Mouse (Mus musculus): ENCODE data around the gene Fryl.

The Fryl gene

GRCm38 (mm10) chr5:73265460-73265859 lies 9.0 kb upstream of the Fryl start:
- in situ Hi-C loops (cut with MboI; ENCODE audit: low pct_unique_long_range_greater_than_20kb in 1 of 2, low sequenced_read_pairs in 2 of 2, unreplicated experiment in 1 of 2): no loop called here

GRCm38 (mm10) chr5:73264122-73264521 lies 7.7 kb upstream of the Fryl start:
- in situ Hi-C loops (cut with MboI; ENCODE audit: low pct_unique_long_range_greater_than_20kb in 1 of 2, low sequenced_read_pairs in 2 of 2, unreplicated experiment in 1 of 2): no loop called here

- in situ Hi-C loops (cut with MboI; ENCODE audit: low pct_unique_long_range_greater_than_20kb in 1 of 2, low sequenced_read_pairs in 2 of 2, unreplicated experiment in 1 of 2): no loop called here
Observed at GRCm38 (mm10) chr5:73257723-73258122, 1.3 kb upstream of the Fryl start.

- in situ Hi-C loops (cut with MboI; ENCODE audit: low pct_unique_long_range_greater_than_20kb in 1 of 2, low sequenced_read_pairs in 2 of 2, unreplicated experiment in 1 of 2): no loop called here
Observed at GRCm38 (mm10) chr5:73257096-73257495, 677 bp upstream of the Fryl start.

- in situ Hi-C loops (cut with MboI; ENCODE audit: low pct_unique_long_range_greater_than_20kb in 1 of 2, low sequenced_read_pairs in 2 of 2, unreplicated experiment in 1 of 2): no loop called here
Observed at GRCm38 (mm10) chr5:73255321-73256251, 833 bp downstream of the Fryl start.

GRCm38 (mm10) chr5:73254660-73255059 lies 1.8 kb downstream of the Fryl start:
- in situ Hi-C loops (cut with MboI; ENCODE audit: low pct_unique_long_range_greater_than_20kb in 1 of 2, low sequenced_read_pairs in 2 of 2, unreplicated experiment in 1 of 2): no loop called here

GRCm38 (mm10) chr5:73252739-73253138 lies 3.7 kb downstream of the Fryl start:
- in situ Hi-C loops (cut with MboI; ENCODE audit: low pct_unique_long_range_greater_than_20kb in 1 of 2, low sequenced_read_pairs in 2 of 2, unreplicated experiment in 1 of 2): no loop called here

- in situ Hi-C loops (cut with MboI; ENCODE audit: low pct_unique_long_range_greater_than_20kb in 1 of 2, low sequenced_read_pairs in 2 of 2, unreplicated experiment in 1 of 2): no loop called here
Observed at GRCm38 (mm10) chr5:73249341-73249740, 7.1 kb downstream of the Fryl start.

GRCm38 (mm10) chr5:73248211-73248610 lies 8.2 kb downstream of the Fryl start:
- in situ Hi-C loops (cut with MboI; ENCODE audit: low pct_unique_long_range_greater_than_20kb in 1 of 2, low sequenced_read_pairs in 2 of 2, unreplicated experiment in 1 of 2): no loop called here

GRCm38 (mm10) chr5:73246414-73246813 lies 10.0 kb downstream of the Fryl start:
- in situ Hi-C loops (cut with MboI; ENCODE audit: low pct_unique_long_range_greater_than_20kb in 1 of 2, low sequenced_read_pairs in 2 of 2, unreplicated experiment in 1 of 2): no loop called here

- in situ Hi-C loops (cut with MboI; ENCODE audit: low pct_unique_long_range_greater_than_20kb in 1 of 2, low sequenced_read_pairs in 2 of 2, unreplicated experiment in 1 of 2): no loop called here
Observed at GRCm38 (mm10) chr5:73244403-73244802, 12.0 kb downstream of the Fryl start.

GRCm38 (mm10) chr5:73241966-73242365 lies 14.5 kb downstream of the Fryl start:
- in situ Hi-C loops (cut with MboI; ENCODE audit: low pct_unique_long_range_greater_than_20kb in 1 of 2, low sequenced_read_pairs in 2 of 2, unreplicated experiment in 1 of 2): no loop called here

- in situ Hi-C loops (cut with MboI; ENCODE audit: low pct_unique_long_range_greater_than_20kb in 1 of 2, low sequenced_read_pairs in 2 of 2, unreplicated experiment in 1 of 2): no loop called here
Observed at GRCm38 (mm10) chr5:73241332-73241731, 15.1 kb downstream of the Fryl start.

- in situ Hi-C loops (cut with MboI; ENCODE audit: low pct_unique_long_range_greater_than_20kb in 1 of 2, low sequenced_read_pairs in 2 of 2, unreplicated experiment in 1 of 2): no loop called here
Observed at GRCm38 (mm10) chr5:73240391-73240790, 16.0 kb downstream of the Fryl start.

- in situ Hi-C loops (cut with MboI; ENCODE audit: low pct_unique_long_range_greater_than_20kb in 1 of 2, low sequenced_read_pairs in 2 of 2, unreplicated experiment in 1 of 2): no loop called here
Observed at GRCm38 (mm10) chr5:73236894-73237334, 19.5 kb downstream of the Fryl start.

- in situ Hi-C loops (cut with MboI; ENCODE audit: low pct_unique_long_range_greater_than_20kb in 1 of 2, low sequenced_read_pairs in 2 of 2, unreplicated experiment in 1 of 2): no loop called here
Observed at GRCm38 (mm10) chr5:73235201-73235600, 21.2 kb downstream of the Fryl start.

- in situ Hi-C loops (cut with MboI; ENCODE audit: low pct_unique_long_range_greater_than_20kb in 1 of 2, low sequenced_read_pairs in 2 of 2, unreplicated experiment in 1 of 2): no loop called here
Observed at GRCm38 (mm10) chr5:73233018-73233881, 23.2 kb downstream of the Fryl start.

GRCm38 (mm10) chr5:73232267-73232666 lies 24.2 kb downstream of the Fryl start:
- in situ Hi-C loops (cut with MboI; ENCODE audit: low pct_unique_long_range_greater_than_20kb in 1 of 2, low sequenced_read_pairs in 2 of 2, unreplicated experiment in 1 of 2): no loop called here

GRCm38 (mm10) chr5:73231835-73232234 lies 24.6 kb downstream of the Fryl start:
- in situ Hi-C loops (cut with MboI; ENCODE audit: low pct_unique_long_range_greater_than_20kb in 1 of 2, low sequenced_read_pairs in 2 of 2, unreplicated experiment in 1 of 2): no loop called here

Data from mouse embryonic stem cell (cell line).